In genomic region chr19:3853121-3853520, GRCm38 (mm10) we compare ENCODE assay signal across 7 mouse cellular contexts. TPM values are rescaled to one million over a fixed set of nuclear protein-coding genes. Genes with fewer than 3 reads are reported as not detected.
DNase-seq lines count a peak whose midpoint lies in the region; ATAC-seq lines count a peak whose summit lies in the region.

No protein-coding gene starts in this region.

- peak overlapping the region; percentile 88 for H3K4me2 ChIP-seq in lung, embryonic 15.5 days
- peak overlapping the region; percentile 72 for H3K4me2 ChIP-seq in forebrain, embryonic 12.5 days
- H3K4me2 ChIP-seq in limb, embryonic 11.5 days (ENCODE audit: low read depth, severe bottlenecking) = peak overlapping the region; percentile 75; the same call in 1 of the 2 replicates
- peak overlapping the region; percentile 75 for H3K4me2 ChIP-seq in neural tube, embryonic 15.5 days

- ATAC-seq in lung, embryonic 15.5 days (ENCODE audit: borderline replicate concordance, extremely low read depth, low FRiP score, low TSS enrichment) = no peak
- ATAC-seq in forebrain, embryonic 12.5 days (ENCODE audit: low FRiP score) = no peak
- ATAC-seq in limb, embryonic 11.5 days (ENCODE audit: insufficient number of reproducible peaks, low FRiP score, low TSS enrichment, low read depth) = no peak
- ATAC-seq in neural tube, embryonic 15.5 days (ENCODE audit: low FRiP score) = no peak

- no peaks in the 10 kb centered on the region for H3K36me3 ChIP-seq in lung, embryonic 15.5 days
- no peaks in the 10 kb centered on the region for H3K36me3 ChIP-seq in forebrain, embryonic 12.5 days (replicated peaks)
- H3K36me3 ChIP-seq in limb, embryonic 11.5 days (ENCODE audit: control insufficient read depth, insufficient read depth, low read length) = no peaks in the 10 kb centered on the region
- no peaks in the 10 kb centered on the region for H3K36me3 ChIP-seq in neural tube, embryonic 15.5 days

- H3K27me3 ChIP-seq in lung, embryonic 15.5 days = no peaks in the 10 kb centered on the region
- H3K27me3 ChIP-seq in forebrain, embryonic 12.5 days = no peaks in the 10 kb centered on the region
- no peaks in the 10 kb centered on the region for H3K27me3 ChIP-seq in limb, embryonic 11.5 days (ENCODE audit: control insufficient read depth, insufficient read depth, low read length)
- H3K27me3 ChIP-seq in neural tube, embryonic 15.5 days (replicated peaks) = no peaks in the 10 kb centered on the region

- no peak overlapping the region for H3K27ac ChIP-seq in lung, embryonic 15.5 days
- H3K27ac ChIP-seq in forebrain, embryonic 12.5 days = no peak overlapping the region
- no peak overlapping the region for H3K27ac ChIP-seq in limb, embryonic 11.5 days (replicated peaks; ENCODE audit: low read depth, low read length)
- H3K27ac ChIP-seq in neural tube, embryonic 15.5 days (replicated peaks) = no peak overlapping the region

- H3K4me1 ChIP-seq in lung, embryonic 15.5 days = peaks cover 41% of the 10 kb centered on the region
- peaks cover 35% of the 10 kb centered on the region for H3K4me1 ChIP-seq in forebrain, embryonic 12.5 days
- H3K4me1 ChIP-seq in limb, embryonic 11.5 days (ENCODE audit: control insufficient read depth, insufficient read depth, low read length) = peaks cover 12% of the 10 kb centered on the region
- H3K4me1 ChIP-seq in neural tube, embryonic 15.5 days = peaks cover 45% of the 10 kb centered on the region

- 85% methylated on average over 10 of the region's 10 CpGs for WGBS in lung, embryonic 15.5 days
- 90% methylated on average over 10 of the region's 10 CpGs for WGBS in forebrain, embryonic 12.5 days
- 89% methylated on average over 10 of the region's 10 CpGs for WGBS in limb, embryonic 11.5 days
- 87% methylated on average over 10 of the region's 10 CpGs for WGBS in neural tube, embryonic 15.5 days

- no peaks in the 10 kb centered on the region for H3K9me3 ChIP-seq in lung, embryonic 15.5 days
- H3K9me3 ChIP-seq in forebrain, embryonic 12.5 days = no peaks in the 10 kb centered on the region
- H3K9me3 ChIP-seq in limb, embryonic 11.5 days (ENCODE audit: control insufficient read depth, low read length) = no peaks in the 10 kb centered on the region
- H3K9me3 ChIP-seq in neural tube, embryonic 15.5 days (replicated peaks) = no peaks in the 10 kb centered on the region

- no peak overlapping the region for H3K9ac ChIP-seq in lung, embryonic 15.5 days
- H3K9ac ChIP-seq in forebrain, embryonic 12.5 days = no peak overlapping the region
- no peak overlapping the region for H3K9ac ChIP-seq in limb, embryonic 11.5 days (ENCODE audit: low read length)
- H3K9ac ChIP-seq in neural tube, embryonic 15.5 days (replicated peaks) = no peak overlapping the region

- DNase-seq in lung, postnatal 14 days = no peak
- DNase-seq in limb, embryonic 11.5 days (ENCODE audit: low spot score) = no peak
- no peak for DNase-seq in thymus, adult 18-20 months
- no peak for DNase-seq in thymus, postnatal 25 days

- peak overlapping the region; percentile 95 for H3K4me3 ChIP-seq in lung, embryonic 15.5 days
- H3K4me3 ChIP-seq in forebrain, embryonic 12.5 days (replicated peaks) = peak overlapping the region; percentile 92
- H3K4me3 ChIP-seq in limb, embryonic 11.5 days (ENCODE audit: low read depth, low read length) = 0 out of 2 replicates have a peak overlapping the region, but pooled peaks have one; percentile 15
- H3K4me3 ChIP-seq in neural tube, embryonic 15.5 days (replicated peaks) = peak overlapping the region; percentile 94

RNA-seq across cellular contexts. Expression of gene Chka, which starts 1.5 kb away (rescaled TPM):
- 55.8 and 68.1 TPM in 2 replicates for polyA plus RNA-seq in lung, embryonic 15.5 days (2015; fragmentation: Nextera tagmentation; extraction: Ambion mirVana)
- polyA plus RNA-seq in forebrain, embryonic 12.5 days (2016; fragmentation: Nextera tagmentation; extraction: Ambion mirVana) = 63.5 and 69.6 TPM in 2 replicates
- polyA plus RNA-seq in limb, embryonic 11.5 days (2014; fragmentation: Nextera tagmentation; extraction: Ambion mirVana) = 47.3 and 47.7 TPM in 2 replicates
- 59.9 and 68.7 TPM in 2 replicates for polyA plus RNA-seq in neural tube, embryonic 15.5 days (2015; fragmentation: Nextera tagmentation; extraction: Ambion mirVana)

RNA-seq across cellular contexts. Expression of gene Tcirg1, which starts 53.8 kb away (rescaled TPM):
- 46.6 and 53.1 TPM in 2 replicates for polyA plus RNA-seq in lung, embryonic 15.5 days (2015; fragmentation: Nextera tagmentation; extraction: Ambion mirVana)
- polyA plus RNA-seq in forebrain, embryonic 12.5 days (2016; fragmentation: Nextera tagmentation; extraction: Ambion mirVana) = 10.3 and 12.4 TPM in 2 replicates
- polyA plus RNA-seq in limb, embryonic 11.5 days (2014; fragmentation: Nextera tagmentation; extraction: Ambion mirVana) = 27.3 and 28.8 TPM in 2 replicates
- 20.3 and 29.0 TPM in 2 replicates for polyA plus RNA-seq in neural tube, embryonic 15.5 days (2015; fragmentation: Nextera tagmentation; extraction: Ambion mirVana)

RNA-seq across cellular contexts. Expression of gene Ndufs8, which starts 59.5 kb away (rescaled TPM):
- polyA plus RNA-seq in lung, embryonic 15.5 days (2015; fragmentation: Nextera tagmentation; extraction: Ambion mirVana) = 303 and 306 TPM in 2 replicates
- 166 and 168 TPM in 2 replicates for polyA plus RNA-seq in forebrain, embryonic 12.5 days (2016; fragmentation: Nextera tagmentation; extraction: Ambion mirVana)
- polyA plus RNA-seq in limb, embryonic 11.5 days (2014; fragmentation: Nextera tagmentation; extraction: Ambion mirVana) = 259 and 263 TPM in 2 replicates
- polyA plus RNA-seq in neural tube, embryonic 15.5 days (2015; fragmentation: Nextera tagmentation; extraction: Ambion mirVana) = 308 and 330 TPM in 2 replicates

Comparison
In these comparisons a context has a peak if more than half of its experiments do, and no peak if none do; other contexts are left out.
1. H3K4me3 ChIP-seq: peak in every context shown above with its lines; median percentile 95 in lung, embryonic 15.5 days; 94 in neural tube, embryonic 15.5 days; 92 in forebrain, embryonic 12.5 days; 15 in limb, embryonic 11.5 days.